Mouse (Mus musculus): ENCODE measurements at regions not wholly inside any gene's neighbourhood (a gene's known extent, or its start where the extent isn't known, plus 50 kb on each side); places are given as distances from the start of the nearest gene placed in this dataset.
"Not testable (repeated sequence)": the region's sequence is repeated elsewhere in the genome, so short reads cannot be mapped to it uniquely, and the experiment has no call there.

- not testable (repeated sequence) for H3K9ac ChIP-seq; ATAC-seq; H3K27ac ChIP-seq; H3K4me3 ChIP-seq; H3K4me1 ChIP-seq; H3K36me3 ChIP-seq (ENCODE audit: poor library complexity, severe bottlenecking); H3K9me3 ChIP-seq (replicated peaks); H3K4me2 ChIP-seq
- 60% methylated on average over 1 of the region's 4 CpGs for WGBS
- peaks cover 37% of the 10 kb centered on the region for H3K27me3 ChIP-seq
Observed at GRCm38 (mm10) chr12:117382727-117383126, 133.6 kb upstream of the Rapgef5 start.

GRCm38 (mm10) chr12:117385072-117385666 is 131.1 kb upstream of the Rapgef5 start:
- WGBS = 10% methylated on average over 6 of the region's 6 CpGs
- no peaks in the 10 kb centered on the region for H3K9me3 ChIP-seq (replicated peaks)
- H3K27me3 ChIP-seq = peaks cover 28% of the 10 kb centered on the region
- no peaks in the 10 kb centered on the region for H3K36me3 ChIP-seq (ENCODE audit: poor library complexity, severe bottlenecking)
- H3K9ac ChIP-seq = no peak overlapping the region
- H3K27ac ChIP-seq = no peak overlapping the region
- peak; percentile 81 for ATAC-seq
- H3K4me1 ChIP-seq = peaks cover 7% of the 10 kb centered on the region; the same call in 1 of the 2 replicates
- no peak overlapping the region for H3K4me2 ChIP-seq
- no peak overlapping the region for H3K4me3 ChIP-seq

GRCm38 (mm10) chr12:117385697-117386096 is 130.6 kb upstream of the Rapgef5 start:
- H3K27me3 ChIP-seq = peaks cover 28% of the 10 kb centered on the region
- 91% methylated on average over 1 of the region's 1 CpGs for WGBS
- ATAC-seq = no peak
- no peak overlapping the region for H3K4me2 ChIP-seq
- peaks cover 7% of the 10 kb centered on the region; the same call in 1 of the 2 replicates for H3K4me1 ChIP-seq
- no peaks in the 10 kb centered on the region for H3K9me3 ChIP-seq (replicated peaks)
- H3K9ac ChIP-seq = no peak overlapping the region
- no peaks in the 10 kb centered on the region for H3K36me3 ChIP-seq (ENCODE audit: poor library complexity, severe bottlenecking)
- no peak overlapping the region for H3K27ac ChIP-seq
- H3K4me3 ChIP-seq = no peak overlapping the region

GRCm38 (mm10) chr12:117386957-117387356 is 129.3 kb upstream of the Rapgef5 start:
- Histone ChIP-seq H3K27me3 (peaks cover 25% of the 10 kb centered on the region), H3K4me2 (no peak overlapping the region), H3K9me3 (replicated peaks) (no peaks in the 10 kb centered on the region), H3K4me3 (no peak overlapping the region), H3K4me1 (peaks cover 4% of the 10 kb centered on the region; the same call in 1 of the 2 replicates), H3K27ac (no peak overlapping the region), H3K9ac (no peak overlapping the region), H3K36me3 (ENCODE audit: poor library complexity, severe bottlenecking) (no peaks in the 10 kb centered on the region)
- no peak for ATAC-seq
- WGBS = 87% methylated on average over 9 of the region's 9 CpGs

- no peak overlapping the region for H3K9ac ChIP-seq
- peaks cover 4% of the 10 kb centered on the region; the same call in 1 of the 2 replicates for H3K4me1 ChIP-seq
- 73% methylated on average over 7 of the region's 7 CpGs for WGBS
- H3K4me3 ChIP-seq = no peak overlapping the region
- peaks cover 25% of the 10 kb centered on the region for H3K27me3 ChIP-seq
- H3K27ac ChIP-seq = no peak overlapping the region
- no peak for ATAC-seq
- H3K4me2 ChIP-seq = no peak overlapping the region
- H3K36me3 ChIP-seq (ENCODE audit: poor library complexity, severe bottlenecking) = no peaks in the 10 kb centered on the region
- no peaks in the 10 kb centered on the region for H3K9me3 ChIP-seq (replicated peaks)
Observed at GRCm38 (mm10) chr12:117389516-117390347, 126.5 kb upstream of the Rapgef5 start.

GRCm38 (mm10) chr12:117397512-117397911 is 118.8 kb upstream of the Rapgef5 start:
- Histone ChIP-seq H3K27ac (no peak overlapping the region), H3K4me1 (no peaks in the 10 kb centered on the region), H3K9ac (no peak overlapping the region), H3K4me2 (no peak overlapping the region), H3K36me3 (ENCODE audit: poor library complexity, severe bottlenecking) (no peaks in the 10 kb centered on the region), H3K9me3 (replicated peaks) (no peaks in the 10 kb centered on the region), H3K4me3 (no peak overlapping the region), H3K27me3 (no peaks in the 10 kb centered on the region; the same call in 1 of the 2 replicates)
- 89% methylated on average over 3 of the region's 3 CpGs for WGBS
- ATAC-seq = no peak

- ATAC-seq = peak; percentile 73
- H3K27me3 ChIP-seq = no peaks in the 10 kb centered on the region; the same call in 1 of the 2 replicates
- no peak overlapping the region for H3K4me2 ChIP-seq
- WGBS = 10% methylated on average over 7 of the region's 7 CpGs
- H3K27ac ChIP-seq = no peak overlapping the region
- H3K4me3 ChIP-seq = no peak overlapping the region
- H3K36me3 ChIP-seq (ENCODE audit: poor library complexity, severe bottlenecking) = no peaks in the 10 kb centered on the region
- H3K4me1 ChIP-seq = 0 out of 2 replicates have a peak, but pooled peaks cover 4% of the 10 kb centered on the region
- no peak overlapping the region for H3K9ac ChIP-seq
- no peaks in the 10 kb centered on the region for H3K9me3 ChIP-seq (replicated peaks)
Observed at GRCm38 (mm10) chr12:117403513-117404156, 112.6 kb upstream of the Rapgef5 start.

- Histone ChIP-seq H3K36me3 (ENCODE audit: poor library complexity, severe bottlenecking) (no peaks in the 10 kb centered on the region), H3K4me2 (no peak overlapping the region), H3K9me3 (replicated peaks) (no peaks in the 10 kb centered on the region), H3K27me3 (no peaks in the 10 kb centered on the region; the same call in 1 of the 2 replicates), H3K27ac (no peak overlapping the region), H3K4me1 (0 out of 2 replicates have a peak, but pooled peaks cover 4% of the 10 kb centered on the region), H3K4me3 (no peak overlapping the region), H3K9ac (no peak overlapping the region)
- WGBS = 81% methylated on average over 5 of the region's 5 CpGs
- ATAC-seq = no peak
Observed at GRCm38 (mm10) chr12:117404157-117404752, 112.0 kb upstream of the Rapgef5 start.

GRCm38 (mm10) chr12:117406832-117407231 is 109.4 kb upstream of the Rapgef5 start:
- WGBS = 89% methylated on average over 9 of the region's 9 CpGs
- Histone ChIP-seq H3K4me2 (no peak overlapping the region), H3K4me3 (no peak overlapping the region), H3K9me3 (replicated peaks) (no peaks in the 10 kb centered on the region), H3K36me3 (ENCODE audit: poor library complexity, severe bottlenecking) (no peaks in the 10 kb centered on the region), H3K27ac (no peak overlapping the region), H3K27me3 (no peaks in the 10 kb centered on the region), H3K4me1 (peaks cover 9% of the 10 kb centered on the region; the same call in 1 of the 2 replicates), H3K9ac (no peak overlapping the region)
- no peak for ATAC-seq

- Histone ChIP-seq H3K4me3 (no peak overlapping the region), H3K27me3 (no peaks in the 10 kb centered on the region), H3K4me2 (no peak overlapping the region), H3K9ac (no peak overlapping the region), H3K27ac (no peak overlapping the region), H3K9me3 (replicated peaks) (no peaks in the 10 kb centered on the region), H3K4me1 (peaks cover 17% of the 10 kb centered on the region; the same call in 1 of the 2 replicates), H3K36me3 (ENCODE audit: poor library complexity, severe bottlenecking) (no peaks in the 10 kb centered on the region)
- WGBS = 15% methylated on average over 1 of the region's 1 CpGs
- ATAC-seq = no peak
Observed at GRCm38 (mm10) chr12:117410604-117411003, 105.7 kb upstream of the Rapgef5 start.

- Histone ChIP-seq H3K4me3 (no peak overlapping the region), H3K27ac (no peak overlapping the region)
- WGBS = 63% methylated on average over 6 of the region's 6 CpGs
Observed at GRCm38 (mm10) chr12:117412257-117412656, 104.0 kb upstream of the Rapgef5 start.

More at GRCm38 (mm10) chr12:117412257-117412656, 104.0 kb upstream of the Rapgef5 start:
- Histone ChIP-seq H3K9ac (no peak overlapping the region), H3K36me3 (ENCODE audit: poor library complexity, severe bottlenecking) (no peaks in the 10 kb centered on the region), H3K27me3 (no peaks in the 10 kb centered on the region), H3K4me1 (peaks cover 17% of the 10 kb centered on the region; the same call in 1 of the 2 replicates), H3K9me3 (replicated peaks) (no peaks in the 10 kb centered on the region), H3K4me2 (no peak overlapping the region)
- no peak for ATAC-seq
